Mouse (Mus musculus): ENCODE results near the gene Gm9573. TPM values are rescaled to one million over a fixed set of nuclear protein-coding genes. Genes with fewer than 3 reads are reported as not detected.

Gene Gm9573
- polyA plus RNA-seq, 1 experiment from 2014 or later = not detected

Other genes with a start within 250 kb of the Gm9573 start
- 1.0 and 1.7 TPM in 2 replicates for gene H2-Q4, start 247.0 kb downstream of the Gm9573 start, polyA plus RNA-seq (2015; fragmentation: Nextera tagmentation; extraction: Ambion mirVana)
- 0.60 and 1.5 TPM in 2 replicates for gene H2-Q6, start 201.8 kb downstream of the Gm9573 start, polyA plus RNA-seq (2015; fragmentation: Nextera tagmentation; extraction: Ambion mirVana)
- gene H2-Q7, start 187.5 kb downstream of the Gm9573 start, polyA plus RNA-seq (2015; fragmentation: Nextera tagmentation; extraction: Ambion mirVana) = 3.8 and 4.1 TPM in 2 replicates
- 0.38 and 0.78 TPM in 2 replicates for gene H2-Q10, start 156.5 kb downstream of the Gm9573 start, polyA plus RNA-seq (2015; fragmentation: Nextera tagmentation; extraction: Ambion mirVana)
- gene Pou5f1, start 120.6 kb downstream of the Gm9573 start, polyA plus RNA-seq (2015; fragmentation: Nextera tagmentation; extraction: Ambion mirVana) = not detected in 2 replicates
- 19.3 and 21.0 TPM in 2 replicates for gene Tcf19, start 109.8 kb downstream of the Gm9573 start, polyA plus RNA-seq (2015; fragmentation: Nextera tagmentation; extraction: Ambion mirVana)
- 6.5 and 7.9 TPM in 2 replicates for gene Cchcr1, start 109.5 kb downstream of the Gm9573 start, polyA plus RNA-seq (2015; fragmentation: Nextera tagmentation; extraction: Ambion mirVana)
- gene Psors1c2, start 93.4 kb downstream of the Gm9573 start, polyA plus RNA-seq (2015; fragmentation: Nextera tagmentation; extraction: Ambion mirVana) = 0.97 and 1.2 TPM in 2 replicates
- 0.14 and 0.22 TPM in 2 replicates for gene Cdsn, start 74.5 kb downstream of the Gm9573 start, polyA plus RNA-seq (2015; fragmentation: Nextera tagmentation; extraction: Ambion mirVana)
- not detected in 2 replicates for gene 2300002M23Rik, start 59.2 kb downstream of the Gm9573 start, polyA plus RNA-seq (2015; fragmentation: Nextera tagmentation; extraction: Ambion mirVana)
- gene Sfta2, start 25.1 kb downstream of the Gm9573 start, polyA plus RNA-seq (2015; fragmentation: Nextera tagmentation; extraction: Ambion mirVana) = 0.44 and 0.59 TPM in 2 replicates
- gene Mucl3, start 17.1 kb upstream of the Gm9573 start, polyA plus RNA-seq (2015; fragmentation: Nextera tagmentation; extraction: Ambion mirVana) = 0.17 TPM in 1 of 2 replicates, not detected in the other
- gene Vars2, start 41.0 kb upstream of the Gm9573 start, polyA plus RNA-seq (2015; fragmentation: Nextera tagmentation; extraction: Ambion mirVana) = 15.9 and 17.8 TPM in 2 replicates
- gene Gtf2h4, start 47.1 kb upstream of the Gm9573 start, polyA plus RNA-seq (2015; fragmentation: Nextera tagmentation; extraction: Ambion mirVana) = 23.7 and 24.8 TPM in 2 replicates
- 106 and 110 TPM in 2 replicates for gene Ddr1, start 78.0 kb upstream of the Gm9573 start, polyA plus RNA-seq (2015; fragmentation: Nextera tagmentation; extraction: Ambion mirVana)
- gene Ier3, start 195.0 kb upstream of the Gm9573 start, polyA plus RNA-seq (2015; fragmentation: Nextera tagmentation; extraction: Ambion mirVana) = 12.7 and 16.3 TPM in 2 replicates
- gene Flot1, start 196.6 kb upstream of the Gm9573 start, polyA plus RNA-seq (2015; fragmentation: Nextera tagmentation; extraction: Ambion mirVana) = 111 and 116 TPM in 2 replicates
- 1,681 and 1,706 TPM in 2 replicates for gene Tubb5, start 211.7 kb upstream of the Gm9573 start, polyA plus RNA-seq (2015; fragmentation: Nextera tagmentation; extraction: Ambion mirVana)
- 10.0 and 10.5 TPM in 2 replicates for gene Mdc1, start 214.9 kb upstream of the Gm9573 start, polyA plus RNA-seq (2015; fragmentation: Nextera tagmentation; extraction: Ambion mirVana)
- 22.1 and 22.6 TPM in 2 replicates for gene Nrm, start 234.7 kb upstream of the Gm9573 start, polyA plus RNA-seq (2015; fragmentation: Nextera tagmentation; extraction: Ambion mirVana)
- 21.1 and 24.7 TPM in 2 replicates for gene Ppp1r18, start 239.0 kb upstream of the Gm9573 start, polyA plus RNA-seq (2015; fragmentation: Nextera tagmentation; extraction: Ambion mirVana)

Measured in hindbrain, embryonic 15.5 days (tissue).